Mouse (Mus musculus) heart, postnatal 0 days (tissue): ENCODE measurements around the gene Ttc8.

Experiments used
- CTCF ChIP-seq: IDR thresholded peaks from 2 replicates; pipeline ENCODE4 v1.5.1; 2016; ENCODE audit warnings: antibody characterized with exemption, control low read depth, low read depth
- EP300 ChIP-seq: IDR thresholded peaks from 2 replicates; pipeline ENCODE4 v1.6.1; 2016; ENCODE audit warnings: antibody characterized with exemption, low read depth

DNA sequence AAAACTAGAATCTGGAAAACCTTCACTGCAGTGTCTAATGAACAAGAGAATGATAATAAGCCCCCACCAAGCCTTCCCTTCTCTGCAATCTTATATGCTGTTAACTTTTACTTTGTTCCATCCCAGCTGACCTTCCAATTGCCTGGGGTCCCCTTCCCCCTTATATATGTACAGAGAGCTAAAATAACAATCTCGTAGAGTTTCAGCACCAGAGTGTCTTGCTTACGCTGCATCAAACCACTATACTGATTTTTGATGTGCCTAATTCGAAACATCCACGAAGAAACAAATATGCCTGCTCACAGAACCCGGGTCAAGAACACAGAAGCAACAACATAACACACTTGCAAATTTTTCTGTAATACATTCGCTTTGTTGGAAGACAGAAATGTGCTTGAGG is 20.7 kb upstream of the Ttc8 start:
- TF ChIP-seq CTCF: no peak
- no peak for TF ChIP-seq EP300
